In genomic region chr16:50010532-50010971, GRCm38 (mm10) we compare ENCODE assay signal across 8 mouse cellular contexts.
DNase-seq lines count a peak whose midpoint lies in the region; ATAC-seq lines count a peak whose summit lies in the region.

No protein-coding gene starts in this region.

- WGBS in forebrain, embryonic 16.5 days = 60% methylated on average over 6 of the region's 6 CpGs
- WGBS in forebrain, embryonic 12.5 days = 84% methylated on average over 6 of the region's 6 CpGs
- 34% methylated on average over 6 of the region's 6 CpGs for WGBS in kidney, embryonic 15.5 days
- 44% methylated on average over 6 of the region's 6 CpGs for WGBS in lung, embryonic 15.5 days

- H3K4me3 ChIP-seq in forebrain, embryonic 16.5 days (replicated peaks; ENCODE audit: low read length) = no peak overlapping the region
- no peak overlapping the region for H3K4me3 ChIP-seq in forebrain, embryonic 12.5 days (replicated peaks)
- no peak overlapping the region for H3K4me3 ChIP-seq in kidney, embryonic 15.5 days (replicated peaks)
- no peak overlapping the region for H3K4me3 ChIP-seq in lung, embryonic 15.5 days

- H3K4me2 ChIP-seq in forebrain, embryonic 16.5 days (ENCODE audit: low read length) = no peak overlapping the region
- H3K4me2 ChIP-seq in forebrain, embryonic 12.5 days = no peak overlapping the region
- H3K4me2 ChIP-seq in kidney, embryonic 15.5 days = no peak overlapping the region
- no peak overlapping the region for H3K4me2 ChIP-seq in lung, embryonic 15.5 days

- no peaks in the 10 kb centered on the region for H3K27me3 ChIP-seq in forebrain, embryonic 16.5 days (replicated peaks; ENCODE audit: control insufficient read depth, insufficient read depth, low read length)
- no peaks in the 10 kb centered on the region for H3K27me3 ChIP-seq in forebrain, embryonic 12.5 days
- no peaks in the 10 kb centered on the region for H3K27me3 ChIP-seq in kidney, embryonic 15.5 days
- H3K27me3 ChIP-seq in lung, embryonic 15.5 days = no peaks in the 10 kb centered on the region

- no peaks in the 10 kb centered on the region for H3K9me3 ChIP-seq in forebrain, embryonic 16.5 days (ENCODE audit: control insufficient read depth, low read length)
- H3K9me3 ChIP-seq in forebrain, embryonic 12.5 days = no peaks in the 10 kb centered on the region
- H3K9me3 ChIP-seq in kidney, embryonic 15.5 days (replicated peaks) = no peaks in the 10 kb centered on the region
- no peaks in the 10 kb centered on the region for H3K9me3 ChIP-seq in lung, embryonic 15.5 days

- no peak overlapping the region for H3K27ac ChIP-seq in forebrain, embryonic 16.5 days (ENCODE audit: low read length)
- H3K27ac ChIP-seq in forebrain, embryonic 12.5 days = no peak overlapping the region
- no peak overlapping the region for H3K27ac ChIP-seq in kidney, embryonic 15.5 days
- peak overlapping the region; percentile 48 for H3K27ac ChIP-seq in lung, embryonic 15.5 days

- H3K9ac ChIP-seq in forebrain, embryonic 16.5 days (replicated peaks; ENCODE audit: low read depth, low read length) = no peak overlapping the region
- H3K9ac ChIP-seq in forebrain, embryonic 12.5 days = no peak overlapping the region
- no peak overlapping the region for H3K9ac ChIP-seq in kidney, embryonic 15.5 days
- H3K9ac ChIP-seq in lung, embryonic 15.5 days = no peak overlapping the region

- no peaks in the 10 kb centered on the region for H3K36me3 ChIP-seq in forebrain, embryonic 16.5 days (ENCODE audit: control insufficient read depth, insufficient read depth)
- no peaks in the 10 kb centered on the region for H3K36me3 ChIP-seq in forebrain, embryonic 12.5 days (replicated peaks)
- no peaks in the 10 kb centered on the region for H3K36me3 ChIP-seq in kidney, embryonic 15.5 days
- H3K36me3 ChIP-seq in lung, embryonic 15.5 days = no peaks in the 10 kb centered on the region

- H3K4me1 ChIP-seq in forebrain, embryonic 16.5 days (replicated peaks; ENCODE audit: control insufficient read depth, insufficient read depth, low read length) = peaks cover 10% of the 10 kb centered on the region
- H3K4me1 ChIP-seq in forebrain, embryonic 12.5 days = no peaks in the 10 kb centered on the region
- peaks cover 5% of the 10 kb centered on the region; the same call in 1 of the 2 replicates for H3K4me1 ChIP-seq in kidney, embryonic 15.5 days
- peaks cover 12% of the 10 kb centered on the region; the same call in 1 of the 2 replicates for H3K4me1 ChIP-seq in lung, embryonic 15.5 days

- peak; percentile 58; the same call in 1 of the 2 replicates for ATAC-seq in forebrain, embryonic 16.5 days
- ATAC-seq in forebrain, embryonic 12.5 days (ENCODE audit: low FRiP score) = no peak
- ATAC-seq in kidney, embryonic 15.5 days (replicated peaks; ENCODE audit: low FRiP score) = peak; percentile 46; the same call in 1 of the 2 replicates
- peak; percentile 90 for ATAC-seq in lung, embryonic 15.5 days (ENCODE audit: borderline replicate concordance, extremely low read depth, low FRiP score, low TSS enrichment)

- DNase-seq in adrenal gland, postnatal 14 days = peak; percentile 78
- DNase-seq in gastrocnemius, adult 18-20 months (ENCODE audit: low spot score) = peak; percentile 63
- DNase-seq in thymus, postnatal 36 days = no peak
- no peak for DNase-seq in spleen, adult 18-20 months

Comparison
In these comparisons a context has a peak if more than half of its experiments do, and no peak if none do; other contexts are left out.
1. DNase-seq: peak in adrenal gland, postnatal 14 days (single experiment) and gastrocnemius, adult 18-20 months (single experiment); none in thymus, postnatal 36 days (0 of 2) and spleen, adult 18-20 months (0 of 2).